Mouse (Mus musculus) forebrain, embryonic 16.5 days (tissue): ENCODE measurements around the gene Ppard. TPM values are rescaled to one million over a fixed set of nuclear protein-coding genes. Genes with fewer than 3 reads are reported as not detected.

Experiments
- ATAC-seq: fragments of 200-750 bp; cut with Nextera tagmentation; 2 replicates; pipeline ENCODE4 v1.8.0; 2017; ENCODE audit warnings: mild to moderate bottlenecking, moderate library complexity
- H3K27ac ChIP-seq: fragments of 300-500 bp; sonication (generic); 2 replicates; pipeline ENCODE4 v1.5.1; 2014; ENCODE audit warnings: low read length, control low read depth
- H3K27me3 ChIP-seq: fragments of 300-500 bp; sonication (generic); replicated peaks from 2 replicates; pipeline ENCODE4 v1.6.1; 2014; ENCODE audit warnings: low read length; ENCODE audit not compliant: control insufficient read depth, insufficient read depth
- H3K36me3 ChIP-seq: fragments of 300-500 bp; sonication (generic); 2 replicates; pipeline ENCODE4 v1.6.1; 2014; ENCODE audit not compliant: control insufficient read depth, insufficient read depth
- H3K4me1 ChIP-seq: fragments of 300-500 bp; sonication (generic); replicated peaks from 2 replicates; pipeline ENCODE4 v1.6.1; 2014; ENCODE audit warnings: low read length; ENCODE audit not compliant: control insufficient read depth, insufficient read depth
- H3K4me2 ChIP-seq: fragments of 300-500 bp; sonication (generic); 2 replicates; pipeline ENCODE4 v1.6.1; 2014; ENCODE audit warnings: mild to moderate bottlenecking, low read length, control low read depth
- H3K4me3 ChIP-seq: fragments of 300-500 bp; sonication (generic); replicated peaks from 2 replicates; pipeline ENCODE4 v1.5.1; 2014; ENCODE audit warnings: mild to moderate bottlenecking, low read length, control low read depth
- H3K9ac ChIP-seq: fragments of 300-500 bp; sonication (generic); replicated peaks from 2 replicates; pipeline ENCODE4 v1.6.1; 2014; ENCODE audit warnings: low read depth, low read length, control low read depth
- H3K9me3 ChIP-seq: fragments of 300-500 bp; sonication (generic); 2 replicates; pipeline ENCODE4 v1.6.1; 2016; ENCODE audit warnings: low read length; ENCODE audit not compliant: control insufficient read depth
- WGBS: fragments of 180-500 bp; shearing (Covaris S2); extraction: QIAGEN DNeasy Blood & Tissue Kit; methylation state at CpG from one replicate; pipeline ENCODE4 v1.1.7; 2014; 5-methylcytosine and 5-hydroxymethylcytosine counted together
- polyA plus RNA-seq: library from polyadenylated mRNA; unstranded; fragments of >200 nt; fragmentation: Nextera tagmentation; extraction: Ambion mirVana; gene quantifications from 2 replicates; pipeline ENCODE4 v1.2.1, GENCODE M21; 2015

Gene Ppard
- polyA plus RNA-seq, 1 experiment from 2014 or later: 1.3 TPM

- no peaks in the 10 kb centered on the region for H3K9me3 ChIP-seq
- no peak overlapping the region for H3K9ac ChIP-seq
- no peaks in the 10 kb centered on the region for H3K27me3 ChIP-seq
- WGBS: 82% methylated on average over 16 of the region's 16 CpGs
- H3K4me1 ChIP-seq: peaks cover 7% of the 10 kb centered on the region
- H3K27ac ChIP-seq: no peak overlapping the region
- H3K4me3 ChIP-seq: no peak overlapping the region
- no peak overlapping the region for H3K4me2 ChIP-seq
- no peaks in the 10 kb centered on the region for H3K36me3 ChIP-seq
- ATAC-seq: no peak
Measured at GRCm38 (mm10) chr17:28259890-28260542, 27.5 kb downstream of the Ppard start.

GRCm38 (mm10) chr17:28260543-28260909 lies 28.0 kb downstream of the Ppard start:
- no peak overlapping the region for H3K27ac ChIP-seq
- ATAC-seq: no peak
- H3K9me3 ChIP-seq: no peaks in the 10 kb centered on the region
- H3K4me3 ChIP-seq: no peak overlapping the region
- no peaks in the 10 kb centered on the region for H3K36me3 ChIP-seq
- no peak overlapping the region for H3K9ac ChIP-seq
- no peaks in the 10 kb centered on the region for H3K27me3 ChIP-seq
- WGBS: 87% methylated on average over 9 of the region's 9 CpGs
- no peak overlapping the region for H3K4me2 ChIP-seq
- H3K4me1 ChIP-seq: peaks cover 3% of the 10 kb centered on the region; the same call in 1 of the 2 replicates

- no peak overlapping the region for H3K27ac ChIP-seq
- WGBS: 86% methylated on average over 10 of the region's 11 CpGs
- no peak for ATAC-seq
- no peak overlapping the region for H3K4me3 ChIP-seq
- no peaks in the 10 kb centered on the region for H3K36me3 ChIP-seq
- H3K27me3 ChIP-seq: no peaks in the 10 kb centered on the region
- H3K4me2 ChIP-seq: no peak overlapping the region
- H3K9me3 ChIP-seq: no peaks in the 10 kb centered on the region
- no peaks in the 10 kb centered on the region for H3K4me1 ChIP-seq
- H3K9ac ChIP-seq: no peak overlapping the region
Measured at GRCm38 (mm10) chr17:28261795-28262194, 29.3 kb downstream of the Ppard start.

- Histone ChIP-seq H3K9ac (no peak overlapping the region), H3K4me1 (no peaks in the 10 kb centered on the region), H3K4me2 (no peak overlapping the region), H3K4me3 (no peak overlapping the region), H3K9me3 (no peaks in the 10 kb centered on the region), H3K36me3 (no peaks in the 10 kb centered on the region), H3K27me3 (no peaks in the 10 kb centered on the region), H3K27ac (no peak overlapping the region)
- no peak for ATAC-seq
- 75% methylated on average over 13 of the region's 13 CpGs for WGBS
Measured at GRCm38 (mm10) chr17:28263181-28263894, 30.8 kb downstream of the Ppard start.

- H3K36me3 ChIP-seq: no peaks in the 10 kb centered on the region
- H3K27ac ChIP-seq: no peak overlapping the region
- H3K27me3 ChIP-seq: no peaks in the 10 kb centered on the region
- no peak for ATAC-seq
- H3K4me2 ChIP-seq: no peak overlapping the region
- no peak overlapping the region for H3K9ac ChIP-seq
- no peaks in the 10 kb centered on the region for H3K9me3 ChIP-seq
- no peaks in the 10 kb centered on the region for H3K4me1 ChIP-seq
- no peak overlapping the region for H3K4me3 ChIP-seq
- WGBS: 87% methylated on average over 5 of the region's 5 CpGs
Measured at GRCm38 (mm10) chr17:28267251-28267650, 34.8 kb downstream of the Ppard start.

GRCm38 (mm10) chr17:28270165-28270564 lies 37.7 kb downstream of the Ppard start:
- no peak overlapping the region for H3K27ac ChIP-seq
- H3K27me3 ChIP-seq: no peaks in the 10 kb centered on the region
- no peak for ATAC-seq
- 90% methylated on average over 13 of the region's 13 CpGs for WGBS
- H3K36me3 ChIP-seq: no peaks in the 10 kb centered on the region
- no peak overlapping the region for H3K4me2 ChIP-seq
- no peaks in the 10 kb centered on the region for H3K9me3 ChIP-seq
- H3K4me1 ChIP-seq: no peaks in the 10 kb centered on the region
- H3K4me3 ChIP-seq: no peak overlapping the region
- no peak overlapping the region for H3K9ac ChIP-seq

- Histone ChIP-seq H3K36me3 (no peaks in the 10 kb centered on the region), H3K9me3 (no peaks in the 10 kb centered on the region), H3K4me1 (no peaks in the 10 kb centered on the region), H3K27me3 (no peaks in the 10 kb centered on the region), H3K4me2 (no peak overlapping the region), H3K27ac (no peak overlapping the region), H3K9ac (no peak overlapping the region), H3K4me3 (no peak overlapping the region)
- no peak for ATAC-seq
- WGBS: 88% methylated on average over 12 of the region's 12 CpGs
Measured at GRCm38 (mm10) chr17:28271537-28272266, 39.2 kb downstream of the Ppard start.

- WGBS: 92% methylated on average over 9 of the region's 9 CpGs
- Histone ChIP-seq H3K27ac (no peak overlapping the region), H3K27me3 (no peaks in the 10 kb centered on the region), H3K4me2 (no peak overlapping the region), H3K9ac (no peak overlapping the region), H3K4me1 (no peaks in the 10 kb centered on the region), H3K4me3 (no peak overlapping the region), H3K9me3 (no peaks in the 10 kb centered on the region), H3K36me3 (no peaks in the 10 kb centered on the region)
- no peak for ATAC-seq
Measured at GRCm38 (mm10) chr17:28272281-28272680, 39.8 kb downstream of the Ppard start.

GRCm38 (mm10) chr17:28272837-28273236 lies 40.3 kb downstream of the Ppard start:
- ATAC-seq: no peak

More at GRCm38 (mm10) chr17:28272837-28273236, 40.3 kb downstream of the Ppard start:
- H3K9ac ChIP-seq: no peak overlapping the region
- 86% methylated on average over 6 of the region's 6 CpGs for WGBS
- no peaks in the 10 kb centered on the region for H3K27me3 ChIP-seq
- no peaks in the 10 kb centered on the region for H3K36me3 ChIP-seq
- H3K9me3 ChIP-seq: no peaks in the 10 kb centered on the region
- no peaks in the 10 kb centered on the region for H3K4me1 ChIP-seq
- no peak overlapping the region for H3K4me2 ChIP-seq
- H3K4me3 ChIP-seq: no peak overlapping the region
- H3K27ac ChIP-seq: no peak overlapping the region
